Mouse (Mus musculus) stomach, embryonic 14.5 days (tissue): ENCODE results near the gene Pitpna. TPM values are rescaled to one million over a fixed set of nuclear protein-coding genes. Genes with fewer than 3 reads are reported as not detected.

Source experiments
- ATAC-seq: fragments of 200-750 bp; cut with Nextera tagmentation; 2 replicates; pipeline ENCODE4 v1.8.0; 2017; ENCODE audit warnings: low read depth, moderate TSS enrichment; ENCODE audit not compliant: insufficient number of reproducible peaks, insufficient read depth, low FRiP score
- H3K27ac ChIP-seq: fragments of 300-500 bp; sonication (generic); 2 replicates; pipeline ENCODE4 v1.5.1; 2014; ENCODE audit warnings: mild to moderate bottlenecking, low read length, moderate library complexity, mixed read lengths
- H3K27me3 ChIP-seq: fragments of 300-500 bp; sonication (generic); 2 replicates; pipeline ENCODE4 v1.6.1; 2014; ENCODE audit warnings: low read length, control low read depth, mixed read lengths; ENCODE audit not compliant: control insufficient read depth, insufficient read depth
- H3K36me3 ChIP-seq: fragments of 300-500 bp; sonication (generic); 2 replicates; pipeline ENCODE4 v1.6.1; 2014; ENCODE audit warnings: mild to moderate bottlenecking, control low read depth, low read length, moderate library complexity, mixed read lengths; ENCODE audit not compliant: control insufficient read depth, insufficient read depth
- H3K4me1 ChIP-seq: fragments of 300-500 bp; sonication (generic); 2 replicates; pipeline ENCODE4 v1.6.1; 2014; ENCODE audit warnings: low read length, control low read depth, mixed read lengths; ENCODE audit not compliant: control insufficient read depth, insufficient read depth
- H3K4me2 ChIP-seq: fragments of 300-500 bp; sonication (generic); replicated peaks from 2 replicates; pipeline ENCODE4 v1.6.1; 2014; ENCODE audit warnings: low read depth, low read length, control low read depth
- H3K4me3 ChIP-seq: fragments of 300-500 bp; sonication (generic); 2 replicates; pipeline ENCODE4 v1.5.1; 2014; ENCODE audit warnings: low read depth, low read length, control low read depth
- H3K9ac ChIP-seq: fragments of 300-500 bp; sonication (generic); replicated peaks from 2 replicates; pipeline ENCODE4 v1.6.1; 2014; ENCODE audit warnings: low read depth, mild to moderate bottlenecking, control low read depth, low read length, moderate library complexity, mixed read lengths
- H3K9me3 ChIP-seq: fragments of 300-500 bp; sonication (generic); 2 replicates; pipeline ENCODE4 v1.6.1; 2016; ENCODE audit warnings: low read depth, low read length, control low read depth; ENCODE audit not compliant: control insufficient read depth
- WGBS: fragments of 180-500 bp; shearing (Covaris S2); extraction: QIAGEN DNeasy Blood & Tissue Kit; methylation state at CpG from one replicate; pipeline ENCODE4 v1.1.7; 2014; 5-methylcytosine and 5-hydroxymethylcytosine counted together
- polyA plus RNA-seq: library from polyadenylated mRNA; unstranded; fragments of >200 nt; fragmentation: Nextera tagmentation; extraction: Ambion mirVana; gene quantifications from 2 replicates; pipeline ENCODE4 v1.2.1, GENCODE M21; 2014

Gene Pitpna
- 74.4 and 91.8 TPM in 2 replicates for polyA plus RNA-seq

GRCm38 (mm10) chr11:75587493-75588284 is at the start of gene Pitpna:
Gene Pitpna (plus strand): TSS chr11:75588097.
- Histone ChIP-seq H3K36me3 (peaks cover 3% of the 10 kb centered on the region; the same call in 1 of the 2 replicates), H3K27ac (peak within 1 kb of the TSS; percentile 77), H3K4me1 (peaks cover 11% of the 10 kb centered on the region), H3K4me2 (peak within 1 kb of the TSS; percentile 84), H3K27me3 (no peaks in the 10 kb centered on the region), H3K4me3 (peak within 1 kb of the TSS; percentile 91), H3K9ac (peak within 1 kb of the TSS; percentile 84), H3K9me3 (no peaks in the 10 kb centered on the region)
- peak; percentile 92 for ATAC-seq
- 4% methylated on average over 48 of the region's 49 CpGs for WGBS

DNA sequence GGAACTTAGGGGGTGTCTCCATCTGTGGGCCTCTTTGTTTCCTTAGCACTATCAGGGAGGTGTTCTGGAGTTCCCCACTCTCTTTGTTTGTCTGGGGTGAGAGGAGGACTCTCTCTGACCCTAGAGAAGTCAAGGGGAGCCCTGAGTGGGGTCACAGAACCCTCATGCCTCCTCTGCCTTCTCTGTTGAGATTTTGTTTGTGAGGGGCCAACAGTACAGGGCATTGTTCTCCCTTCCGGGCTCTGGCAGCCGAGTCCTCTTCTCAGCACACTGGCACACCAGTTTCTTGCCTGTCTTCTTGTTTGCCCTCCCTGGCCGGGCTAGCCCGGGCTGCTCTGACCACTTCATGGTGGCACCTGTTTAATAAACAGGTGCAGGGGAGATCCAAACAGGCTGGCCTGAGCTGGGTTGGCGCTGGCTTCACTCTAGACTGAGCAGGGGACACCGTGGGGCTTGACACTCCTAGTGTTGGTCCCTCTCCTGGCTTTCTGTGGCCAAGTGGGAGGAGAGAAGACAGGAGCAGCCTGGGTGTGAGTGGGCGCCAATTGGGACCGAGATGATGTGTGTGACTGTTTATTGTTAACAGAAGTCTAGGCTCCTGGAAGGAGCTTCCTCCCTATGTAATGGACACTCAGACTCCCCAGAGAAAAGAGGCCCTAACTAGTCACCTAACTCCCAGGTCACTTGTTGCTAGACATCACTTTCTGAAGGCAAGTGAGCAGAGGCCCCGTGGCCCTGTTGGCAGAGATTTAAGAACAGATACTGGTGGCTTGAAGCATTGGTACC is 49.5 kb upstream of the Pitpna start:
- H3K4me3 ChIP-seq: no peak overlapping the region
- no peak overlapping the region for H3K9ac ChIP-seq
- no peaks in the 10 kb centered on the region for H3K9me3 ChIP-seq
- no peaks in the 10 kb centered on the region for H3K27me3 ChIP-seq
- no peaks in the 10 kb centered on the region for H3K36me3 ChIP-seq
- WGBS: 58% methylated on average over 9 of the region's 9 CpGs
- no peak overlapping the region for H3K4me2 ChIP-seq
- peaks cover 9% of the 10 kb centered on the region for H3K4me1 ChIP-seq
- no peak for ATAC-seq
- H3K27ac ChIP-seq: peak overlapping the region; percentile 40; the same call in 1 of the 2 replicates

DNA sequence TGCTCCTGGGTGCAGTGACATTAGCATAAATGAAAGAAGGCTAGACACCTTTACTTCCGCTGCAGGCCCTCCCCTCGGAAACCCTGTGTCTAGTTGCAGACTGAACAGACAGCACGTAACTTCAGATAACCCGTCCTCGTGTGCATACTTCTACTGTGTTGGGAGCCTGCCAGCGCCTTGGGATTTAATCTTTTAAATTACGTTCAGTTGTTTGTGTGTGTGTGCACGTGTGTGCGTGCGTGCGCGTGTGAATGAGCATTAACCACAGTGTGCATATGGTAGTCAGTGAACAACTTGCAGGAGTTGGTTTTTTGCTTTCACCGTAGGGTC is 49.0 kb upstream of the Pitpna start:
- WGBS: 83% methylated on average over 13 of the region's 13 CpGs
- ATAC-seq: no peak

DNA sequence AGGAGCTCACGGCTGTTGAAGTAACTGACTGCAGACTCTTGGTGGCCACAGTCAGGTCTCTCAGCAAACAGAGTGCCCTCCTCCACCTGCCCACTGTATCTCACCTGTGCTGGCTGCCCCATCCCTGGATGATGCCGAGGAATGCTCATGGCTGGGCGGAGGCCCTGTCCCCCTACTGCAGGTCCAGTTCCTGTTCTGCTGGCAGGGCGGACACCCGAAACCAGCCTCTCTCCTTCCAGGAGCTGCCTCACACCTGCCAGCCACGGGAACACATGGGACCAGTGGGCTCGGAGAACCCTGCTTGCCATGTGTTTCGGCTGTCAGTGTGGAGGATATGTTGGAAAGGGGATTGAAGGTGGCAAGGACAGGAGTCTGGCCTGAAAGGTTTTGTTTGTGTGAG is 47.7 kb upstream of the Pitpna start:
- H3K4me1 ChIP-seq: peaks cover 6% of the 10 kb centered on the region
- WGBS: 80% methylated on average over 8 of the region's 8 CpGs
- H3K27ac ChIP-seq: no peak overlapping the region
- H3K4me3 ChIP-seq: no peak overlapping the region
- no peak overlapping the region for H3K4me2 ChIP-seq
- no peak overlapping the region for H3K9ac ChIP-seq
- H3K36me3 ChIP-seq: no peaks in the 10 kb centered on the region
- no peak for ATAC-seq
- H3K27me3 ChIP-seq: no peaks in the 10 kb centered on the region
- H3K9me3 ChIP-seq: no peaks in the 10 kb centered on the region

More for the DNA sequence above, 49.0 kb upstream of the Pitpna start:
- no peak overlapping the region for H3K9ac ChIP-seq
- H3K36me3 ChIP-seq: no peaks in the 10 kb centered on the region
- no peaks in the 10 kb centered on the region for H3K9me3 ChIP-seq
- no peak overlapping the region for H3K4me3 ChIP-seq
- H3K4me1 ChIP-seq: peaks cover 9% of the 10 kb centered on the region
- H3K4me2 ChIP-seq: no peak overlapping the region
- no peak overlapping the region for H3K27ac ChIP-seq
- H3K27me3 ChIP-seq: no peaks in the 10 kb centered on the region

DNA sequence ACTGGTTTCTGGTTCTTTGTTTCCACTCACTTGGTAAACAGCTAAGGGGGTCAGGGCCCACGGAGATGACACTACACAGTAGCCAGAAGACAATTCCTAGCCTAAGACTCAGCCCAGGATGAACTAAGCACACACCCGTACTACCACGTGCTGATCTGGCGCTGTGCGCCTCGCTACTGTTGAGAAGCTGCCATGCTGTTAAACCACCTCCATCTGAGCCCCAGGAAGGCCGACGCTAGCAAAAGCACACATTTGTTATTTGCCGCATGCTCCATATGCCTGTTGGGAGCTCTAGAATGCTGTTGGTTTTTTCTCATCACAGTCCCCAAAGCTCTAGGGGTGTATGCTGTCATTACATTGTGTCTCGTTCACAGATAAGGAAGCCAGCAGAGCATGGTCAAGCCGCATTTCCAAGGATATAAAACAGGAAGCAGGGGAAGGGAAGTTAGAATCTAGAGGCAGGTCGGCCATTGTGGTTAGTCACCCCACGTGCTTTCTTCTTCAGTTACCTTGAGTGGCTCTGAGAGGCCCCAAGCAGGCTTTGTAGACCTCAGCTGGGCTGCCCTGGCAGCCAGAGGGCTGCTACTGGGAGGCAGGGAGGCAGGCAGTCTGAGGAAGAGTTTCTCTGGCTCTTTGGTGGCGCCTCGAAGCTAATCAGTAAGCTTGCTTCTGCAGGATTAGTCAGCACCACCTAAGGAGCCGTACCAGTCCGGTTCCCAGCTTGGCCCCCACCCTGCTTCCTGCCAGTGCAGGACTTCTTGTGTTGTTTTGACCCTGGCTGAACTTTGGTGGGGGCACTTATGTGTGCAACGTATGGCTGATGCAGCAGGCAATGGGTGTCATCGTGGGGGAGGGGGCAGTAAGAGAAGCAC is 47.0 kb upstream of the Pitpna start:
- Histone ChIP-seq H3K27ac (no peak overlapping the region), H3K36me3 (no peaks in the 10 kb centered on the region), H3K27me3 (no peaks in the 10 kb centered on the region), H3K4me1 (peaks cover 4% of the 10 kb centered on the region; the same call in 1 of the 2 replicates), H3K4me2 (no peak overlapping the region), H3K9ac (no peak overlapping the region), H3K9me3 (no peaks in the 10 kb centered on the region), H3K4me3 (no peak overlapping the region)
- no peak for ATAC-seq
- 72% methylated on average over 19 of the region's 19 CpGs for WGBS

DNA sequence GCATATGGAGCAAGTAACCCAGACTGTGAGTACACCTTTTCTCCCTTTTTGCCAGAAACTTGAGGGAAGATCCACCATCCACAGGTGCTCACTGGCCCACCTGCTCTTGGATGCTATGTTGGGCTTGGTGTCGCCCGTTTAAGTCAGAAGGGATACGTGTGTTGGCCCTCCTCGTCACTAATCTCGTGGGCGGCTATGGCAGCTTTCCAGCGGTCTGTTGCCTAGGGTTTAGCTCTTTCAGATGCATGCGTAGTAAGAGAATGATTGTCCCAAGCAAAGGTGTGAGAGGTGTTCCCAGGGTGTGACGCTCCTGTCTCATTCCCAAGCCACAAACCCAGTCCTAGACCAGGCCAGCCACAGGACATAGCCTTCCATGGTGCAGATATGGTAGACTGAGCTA is 43.2 kb upstream of the Pitpna start:
- Histone ChIP-seq H3K4me1 (peaks cover 6% of the 10 kb centered on the region), H3K9me3 (no peaks in the 10 kb centered on the region), H3K9ac (no peak overlapping the region), H3K4me3 (no peak overlapping the region), H3K27me3 (no peaks in the 10 kb centered on the region), H3K4me2 (no peak overlapping the region), H3K27ac (no peak overlapping the region), H3K36me3 (no peaks in the 10 kb centered on the region)
- 89% methylated on average over 9 of the region's 9 CpGs for WGBS
- no peak for ATAC-seq

- Histone ChIP-seq H3K27me3 (no peaks in the 10 kb centered on the region), H3K36me3 (no peaks in the 10 kb centered on the region), H3K4me2 (no peak overlapping the region), H3K9me3 (no peaks in the 10 kb centered on the region), H3K9ac (no peak overlapping the region), H3K27ac (no peak overlapping the region), H3K4me1 (peaks cover 19% of the 10 kb centered on the region), H3K4me3 (no peak overlapping the region)
- ATAC-seq: no peak
- 63% methylated on average over 4 of the region's 4 CpGs for WGBS
These were observed 41.8 kb upstream of the Pitpna start for GRCm38 (mm10) chr11:75546057-75546456.

DNA sequence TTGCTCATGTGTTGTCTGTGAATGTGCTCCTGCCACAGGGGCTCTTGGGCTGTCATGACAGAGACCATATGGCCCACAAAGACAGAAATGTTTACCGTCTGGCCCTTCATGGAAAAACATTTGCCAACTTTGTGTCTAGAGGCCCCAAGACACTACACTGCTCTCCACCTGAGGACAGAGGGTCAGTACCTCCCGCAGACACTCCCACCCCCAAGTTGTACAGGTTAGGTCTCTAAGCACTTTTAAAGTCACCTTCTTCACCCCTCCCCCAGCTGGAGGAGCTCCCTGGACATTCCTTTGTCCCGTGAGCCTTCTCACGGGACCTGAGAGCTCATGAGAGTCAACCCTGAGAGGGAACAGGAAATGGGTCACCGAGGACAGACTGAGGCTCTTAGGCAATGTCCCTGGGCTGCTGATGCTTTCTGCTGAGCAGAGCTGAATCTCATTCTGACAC is 38.2 kb upstream of the Pitpna start:
- ATAC-seq: no peak; the same call in 1 of the 2 replicates
- Histone ChIP-seq H3K4me3 (no peak overlapping the region), H3K27me3 (no peaks in the 10 kb centered on the region), H3K27ac (0 out of 2 replicates have a peak overlapping the region, but pooled peaks have one; percentile 23), H3K36me3 (no peaks in the 10 kb centered on the region), H3K9me3 (no peaks in the 10 kb centered on the region), H3K9ac (no peak overlapping the region), H3K4me2 (no peak overlapping the region), H3K4me1 (peaks cover 39% of the 10 kb centered on the region)
- WGBS: 20% methylated on average over 5 of the region's 5 CpGs
